Mouse (Mus musculus): ENCODE data around the gene Epb41. TPM values are rescaled to one million over a fixed set of nuclear protein-coding genes. Genes with fewer than 3 reads are reported as not detected.

Gene Epb41
- polyA plus RNA-seq, 1 experiment = 34.0 TPM

- H3K27ac ChIP-seq (ENCODE audit: insufficient read depth, low read length) = no peak overlapping the region
- no peak overlapping the region for H3K4me3 ChIP-seq (ENCODE audit: insufficient read depth, low read length)
- no peaks in the 10 kb centered on the region for H3K4me1 ChIP-seq (ENCODE audit: control insufficient read depth, insufficient read depth, low read length)
- no peak for TF ChIP-seq POLR2A (IDR thresholded peaks at IDR 0.05; ENCODE audit: low read depth, low read length)
- no peak for TF ChIP-seq CTCF (IDR thresholded peaks at IDR 0.05; ENCODE audit: borderline replicate concordance, insufficient read depth, low read length)
Measured at GRCm38 (mm10) chr4:131897787-131898186, 177.3 kb downstream of the Epb41 start.

- TF ChIP-seq POLR2A (IDR thresholded peaks at IDR 0.05; ENCODE audit: low read depth, low read length) (no peak), CTCF (IDR thresholded peaks at IDR 0.05; ENCODE audit: borderline replicate concordance, insufficient read depth, low read length) (no peak)
- Histone ChIP-seq H3K27ac (ENCODE audit: insufficient read depth, low read length) (no peak overlapping the region), H3K4me3 (ENCODE audit: insufficient read depth, low read length) (no peak overlapping the region), H3K4me1 (ENCODE audit: control insufficient read depth, insufficient read depth, low read length) (no peaks in the 10 kb centered on the region)
Measured at GRCm38 (mm10) chr4:131897109-131897508, 178.0 kb downstream of the Epb41 start.

GRCm38 (mm10) chr4:131890692-131891091 is 184.4 kb downstream of the Epb41 start:
- H3K4me3 ChIP-seq (ENCODE audit: insufficient read depth, low read length) = no peak overlapping the region
- H3K4me1 ChIP-seq (ENCODE audit: control insufficient read depth, insufficient read depth, low read length) = peaks cover 3% of the 10 kb centered on the region; the same call in 1 of the 2 replicates

GRCm38 (mm10) chr4:131888564-131888963 is 186.6 kb downstream of the Epb41 start:
- Histone ChIP-seq H3K4me1 (ENCODE audit: control insufficient read depth, insufficient read depth, low read length) (peaks cover 3% of the 10 kb centered on the region; the same call in 1 of the 2 replicates), H3K27ac (ENCODE audit: insufficient read depth, low read length) (no peak overlapping the region), H3K4me3 (ENCODE audit: insufficient read depth, low read length) (no peak overlapping the region)
- TF ChIP-seq POLR2A (IDR thresholded peaks at IDR 0.05; ENCODE audit: low read depth, low read length) (no peak), CTCF (IDR thresholded peaks at IDR 0.05; ENCODE audit: borderline replicate concordance, insufficient read depth, low read length) (no peak)

More at GRCm38 (mm10) chr4:131890692-131891091, 184.4 kb downstream of the Epb41 start:
- TF ChIP-seq CTCF (IDR thresholded peaks at IDR 0.05; ENCODE audit: borderline replicate concordance, insufficient read depth, low read length) (no peak), POLR2A (IDR thresholded peaks at IDR 0.05; ENCODE audit: low read depth, low read length) (no peak)
- H3K27ac ChIP-seq (ENCODE audit: insufficient read depth, low read length) = no peak overlapping the region

- no peak overlapping the region for H3K4me3 ChIP-seq (ENCODE audit: insufficient read depth, low read length)
- no peak overlapping the region for H3K27ac ChIP-seq (ENCODE audit: insufficient read depth, low read length)
- peaks cover 8% of the 10 kb centered on the region for H3K4me1 ChIP-seq (ENCODE audit: control insufficient read depth, insufficient read depth, low read length)
- no peak for TF ChIP-seq CTCF (IDR thresholded peaks at IDR 0.05; ENCODE audit: borderline replicate concordance, insufficient read depth, low read length)
- TF ChIP-seq POLR2A (IDR thresholded peaks at IDR 0.05; ENCODE audit: low read depth, low read length) = no peak
Measured at GRCm38 (mm10) chr4:131885376-131885775, 189.7 kb downstream of the Epb41 start.

DNA sequence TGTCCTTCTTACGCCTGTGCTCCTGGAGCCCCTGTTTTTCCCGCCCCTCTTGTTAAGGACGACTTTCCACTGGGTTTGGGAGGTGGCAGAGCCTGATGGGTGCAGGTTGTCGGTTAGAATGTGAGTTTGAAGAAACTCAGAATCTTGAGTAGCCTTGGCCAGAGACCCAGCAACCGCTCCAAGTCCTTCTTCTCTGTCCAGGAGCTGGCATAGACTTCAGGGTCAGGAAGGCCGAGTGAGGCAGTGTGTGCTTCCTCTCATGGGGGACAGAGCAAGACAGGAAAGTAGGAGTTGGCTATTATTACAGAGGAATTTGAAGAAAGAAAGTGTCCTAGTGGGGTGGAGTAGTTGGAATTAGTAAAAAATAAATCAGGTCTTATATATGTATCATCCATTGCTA is 191.6 kb downstream of the Epb41 start:
- no peak overlapping the region for H3K4me3 ChIP-seq (ENCODE audit: insufficient read depth, low read length)
- TF ChIP-seq POLR2A (IDR thresholded peaks at IDR 0.05; ENCODE audit: low read depth, low read length) = no peak
- peaks cover 5% of the 10 kb centered on the region for H3K4me1 ChIP-seq (ENCODE audit: control insufficient read depth, insufficient read depth, low read length)
- H3K27ac ChIP-seq (ENCODE audit: insufficient read depth, low read length) = no peak overlapping the region

GRCm38 (mm10) chr4:131881306-131881705 is 193.8 kb downstream of the Epb41 start:
- no peak overlapping the region for H3K27ac ChIP-seq (ENCODE audit: insufficient read depth, low read length)
- peaks cover 8% of the 10 kb centered on the region for H3K4me1 ChIP-seq (ENCODE audit: control insufficient read depth, insufficient read depth, low read length)
- no peak overlapping the region for H3K4me3 ChIP-seq (ENCODE audit: insufficient read depth, low read length)
- TF ChIP-seq CTCF (IDR thresholded peaks at IDR 0.05; ENCODE audit: borderline replicate concordance, insufficient read depth, low read length) (no peak), POLR2A (IDR thresholded peaks at IDR 0.05; ENCODE audit: low read depth, low read length) (no peak)

- no peak for TF ChIP-seq CTCF (IDR thresholded peaks at IDR 0.05; ENCODE audit: borderline replicate concordance, insufficient read depth, low read length)
- no peak for TF ChIP-seq POLR2A (IDR thresholded peaks at IDR 0.05; ENCODE audit: low read depth, low read length)
- Histone ChIP-seq H3K4me1 (ENCODE audit: control insufficient read depth, insufficient read depth, low read length) (peaks cover 8% of the 10 kb centered on the region), H3K27ac (ENCODE audit: insufficient read depth, low read length) (no peak overlapping the region), H3K4me3 (ENCODE audit: insufficient read depth, low read length) (no peak overlapping the region)
Measured at GRCm38 (mm10) chr4:131879692-131880091, 195.4 kb downstream of the Epb41 start.

DNA sequence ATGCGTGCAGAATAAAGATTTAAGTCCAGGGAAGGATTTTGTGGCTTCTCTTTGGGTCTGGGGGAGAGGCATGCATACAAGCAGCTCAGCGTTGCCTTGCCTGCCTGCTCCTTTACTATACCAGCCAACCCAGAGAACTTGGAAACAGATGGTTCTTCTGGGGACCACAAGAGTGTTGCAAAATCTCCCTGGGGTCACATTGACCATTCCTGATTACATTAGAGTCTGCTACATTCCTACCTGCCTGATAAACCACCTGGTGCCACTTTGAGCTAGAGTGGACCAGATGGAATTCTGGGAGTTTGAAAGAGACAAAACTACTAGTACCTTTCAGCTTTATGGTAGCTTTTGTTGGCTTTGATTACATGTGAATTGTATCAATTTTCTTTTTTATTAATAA is 198.3 kb downstream of the Epb41 start:
- H3K4me1 ChIP-seq (ENCODE audit: control insufficient read depth, insufficient read depth, low read length) = peaks cover 7% of the 10 kb centered on the region

DNA sequence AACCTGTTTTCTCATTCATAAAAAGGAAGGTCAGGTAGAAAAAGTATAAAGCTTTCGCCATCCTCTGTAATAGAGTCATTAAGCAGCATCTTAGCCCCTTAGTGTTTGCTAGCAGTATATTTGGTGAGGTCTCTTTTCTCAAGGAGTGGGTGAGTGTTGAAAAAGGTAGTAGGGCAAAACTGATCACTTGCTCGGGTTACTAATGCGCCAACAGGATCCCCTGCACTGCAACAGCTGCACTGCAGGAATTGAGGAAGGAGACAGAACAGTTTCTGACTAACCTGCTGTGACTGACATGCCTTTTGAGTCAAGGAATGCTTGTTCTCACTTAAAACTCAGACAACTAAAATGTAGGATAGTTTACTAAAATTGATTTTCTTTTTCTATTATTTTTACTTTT is 199.9 kb downstream of the Epb41 start:
- no peak overlapping the region for H3K27ac ChIP-seq (ENCODE audit: insufficient read depth, low read length)
- TF ChIP-seq POLR2A (IDR thresholded peaks at IDR 0.05; ENCODE audit: low read depth, low read length) (no peak), CTCF (IDR thresholded peaks at IDR 0.05; ENCODE audit: borderline replicate concordance, insufficient read depth, low read length) (no peak)
- peaks cover 4% of the 10 kb centered on the region for H3K4me1 ChIP-seq (ENCODE audit: control insufficient read depth, insufficient read depth, low read length)

More for the DNA sequence above, 198.3 kb downstream of the Epb41 start:
- no peak overlapping the region for H3K27ac ChIP-seq (ENCODE audit: insufficient read depth, low read length)
- TF ChIP-seq CTCF (IDR thresholded peaks at IDR 0.05; ENCODE audit: borderline replicate concordance, insufficient read depth, low read length) (no peak), POLR2A (IDR thresholded peaks at IDR 0.05; ENCODE audit: low read depth, low read length) (no peak)
- no peak overlapping the region for H3K4me3 ChIP-seq (ENCODE audit: insufficient read depth, low read length)

GRCm38 (mm10) chr4:131874567-131874966 is 200.6 kb downstream of the Epb41 start:
- peak overlapping the region; percentile 83 for H3K4me3 ChIP-seq (ENCODE audit: insufficient read depth, low read length)
- peak overlapping the region; percentile 90 for H3K27ac ChIP-seq (ENCODE audit: insufficient read depth, low read length)
- TF ChIP-seq POLR2A (IDR thresholded peaks at IDR 0.05; ENCODE audit: low read depth, low read length) (no peak), CTCF (IDR thresholded peaks at IDR 0.05; ENCODE audit: borderline replicate concordance, insufficient read depth, low read length) (no peak)
- peaks cover 4% of the 10 kb centered on the region for H3K4me1 ChIP-seq (ENCODE audit: control insufficient read depth, insufficient read depth, low read length)

More for the DNA sequence above, 199.9 kb downstream of the Epb41 start:
- H3K4me3 ChIP-seq (ENCODE audit: insufficient read depth, low read length) = peak overlapping the region; percentile 83

Data from embryonic fibroblast, embryonic 13.5 days (primary cell).